Mouse (Mus musculus) hindbrain, embryonic 12.5 days (tissue): ENCODE data around the gene Naaa. TPM values are rescaled to one million over a fixed set of nuclear protein-coding genes. Genes with fewer than 3 reads are reported as not detected.

Experiments used
- ATAC-seq: fragments of 200-750 bp; cut with Nextera tagmentation; 2 replicates; pipeline ENCODE4 v1.8.0; 2017; ENCODE audit warnings: moderate TSS enrichment; ENCODE audit not compliant: low FRiP score
- H3K27ac ChIP-seq: fragments of 300-500 bp; sonication (generic); 2 replicates; pipeline ENCODE4 v1.5.1; 2016; ENCODE audit warnings: mild to moderate bottlenecking
- H3K27me3 ChIP-seq: fragments of 300-500 bp; sonication (generic); 2 replicates; pipeline ENCODE4 v1.6.1; 2016; ENCODE audit warnings: mild to moderate bottlenecking
- H3K36me3 ChIP-seq: fragments of 300-500 bp; sonication (generic); 2 replicates; pipeline ENCODE4 v1.6.1; 2016; ENCODE audit warnings: mild to moderate bottlenecking
- H3K4me1 ChIP-seq: fragments of 300-500 bp; sonication (generic); 2 replicates; pipeline ENCODE4 v1.6.1; 2016
- H3K4me2 ChIP-seq: fragments of 300-500 bp; sonication (generic); replicated peaks from 2 replicates; pipeline ENCODE4 v1.6.1; 2016; ENCODE audit warnings: mild to moderate bottlenecking
- H3K4me3 ChIP-seq: fragments of 300-500 bp; sonication (generic); 2 replicates; pipeline ENCODE4 v1.5.1; 2016; ENCODE audit warnings: mild to moderate bottlenecking
- H3K9ac ChIP-seq: fragments of 300-500 bp; sonication (generic); 2 replicates; pipeline ENCODE4 v1.6.1; 2016; ENCODE audit warnings: mild to moderate bottlenecking, moderate library complexity
- H3K9me3 ChIP-seq: fragments of 300-500 bp; sonication (generic); replicated peaks from 2 replicates; pipeline ENCODE4 v1.6.1; 2016; ENCODE audit warnings: mild to moderate bottlenecking
- WGBS: fragments of 180-500 bp; shearing (Covaris S2); methylation state at CpG from one replicate; pipeline ENCODE4 v1.1.7; 2016; 5-methylcytosine and 5-hydroxymethylcytosine counted together
- polyA plus RNA-seq: library from polyadenylated mRNA; unstranded; fragments of >200 nt; fragmentation: Nextera tagmentation; extraction: Ambion mirVana; gene quantifications from 2 replicates; pipeline ENCODE4 v1.2.1, GENCODE M21; 2016

Gene Naaa
- polyA plus RNA-seq, 1 experiment from 2014 or later: 9.5 TPM

- Histone ChIP-seq H3K4me1 (no peaks in the 10 kb centered on the region), H3K36me3 (peaks cover 76% of the 10 kb centered on the region), H3K9ac (no peak overlapping the region), H3K4me3 (no peak overlapping the region), H3K27me3 (no peaks in the 10 kb centered on the region), H3K4me2 (no peak overlapping the region), H3K27ac (no peak overlapping the region), H3K9me3 (no peaks in the 10 kb centered on the region)
- WGBS: 94% methylated on average over 13 of the region's 13 CpGs
- no peak for ATAC-seq
These were observed 24.3 kb upstream of the Naaa start for GRCm38 (mm10) chr5:92302149-92302840.

DNA sequence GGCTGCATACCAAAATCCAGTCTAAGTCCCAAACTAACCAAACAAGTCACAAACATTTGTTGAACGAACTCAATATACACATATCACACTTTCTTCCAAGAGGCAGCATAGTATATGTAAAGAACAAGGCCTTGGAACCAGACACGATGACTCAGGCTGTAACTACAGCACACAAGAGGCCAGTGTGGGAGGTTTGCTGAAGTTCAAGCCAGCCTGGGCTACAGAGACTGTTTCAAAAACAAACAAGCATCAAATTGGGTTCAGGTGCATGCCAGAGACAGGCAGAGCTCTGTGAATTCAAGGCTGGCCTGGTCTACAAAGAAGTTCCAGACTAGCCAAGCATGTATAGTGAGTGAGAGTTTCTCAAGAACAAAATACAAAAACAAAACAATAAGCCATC is 16.6 kb upstream of the Naaa start:
- ATAC-seq: no peak
- Histone ChIP-seq H3K36me3 (peaks cover 92% of the 10 kb centered on the region), H3K27ac (no peak overlapping the region), H3K4me3 (no peak overlapping the region), H3K27me3 (no peaks in the 10 kb centered on the region), H3K4me1 (no peaks in the 10 kb centered on the region), H3K9ac (no peak overlapping the region), H3K4me2 (no peak overlapping the region), H3K9me3 (no peaks in the 10 kb centered on the region)
- WGBS: 90% methylated on average over 2 of the region's 2 CpGs

GRCm38 (mm10) chr5:92291652-92292414 is 13.9 kb upstream of the Naaa start:
- Histone ChIP-seq H3K9ac (no peak overlapping the region), H3K4me2 (no peak overlapping the region), H3K9me3 (no peaks in the 10 kb centered on the region), H3K4me3 (no peak overlapping the region), H3K27ac (no peak overlapping the region), H3K36me3 (peaks cover 93% of the 10 kb centered on the region), H3K27me3 (no peaks in the 10 kb centered on the region), H3K4me1 (no peaks in the 10 kb centered on the region)
- no peak for ATAC-seq
- 90% methylated on average over 6 of the region's 6 CpGs for WGBS

- H3K9ac ChIP-seq: no peak overlapping the region
- H3K4me3 ChIP-seq: no peak overlapping the region
- no peaks in the 10 kb centered on the region for H3K9me3 ChIP-seq
- H3K4me1 ChIP-seq: no peaks in the 10 kb centered on the region
- no peak overlapping the region for H3K4me2 ChIP-seq
- WGBS: 90% methylated on average over 6 of the region's 6 CpGs
- peaks cover 80% of the 10 kb centered on the region for H3K36me3 ChIP-seq
- H3K27ac ChIP-seq: no peak overlapping the region
- H3K27me3 ChIP-seq: no peaks in the 10 kb centered on the region
- no peak for ATAC-seq
These were observed 9.9 kb upstream of the Naaa start for GRCm38 (mm10) chr5:92287840-92288239.

DNA sequence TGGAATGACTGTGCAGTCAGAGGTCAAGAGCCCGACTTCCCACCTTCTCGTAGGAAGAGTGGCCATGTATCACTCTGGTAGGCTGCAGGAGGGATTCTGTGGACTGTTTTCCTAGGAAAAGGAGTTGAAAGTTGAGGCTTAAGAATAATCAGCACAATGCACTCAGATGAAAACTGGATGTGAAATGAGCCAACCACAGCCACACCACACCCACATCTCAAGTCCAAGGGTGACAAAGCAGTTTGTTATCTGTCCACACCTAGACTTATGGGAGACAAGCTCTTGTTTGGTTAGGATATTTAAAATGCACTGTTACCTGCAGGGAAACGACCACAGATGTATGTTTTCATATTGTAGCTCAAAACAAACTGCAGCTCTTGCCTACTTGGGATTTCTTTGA is 5.1 kb upstream of the Naaa start:
- no peaks in the 10 kb centered on the region for H3K27me3 ChIP-seq
- ATAC-seq: no peak
- H3K9me3 ChIP-seq: no peaks in the 10 kb centered on the region
- H3K4me1 ChIP-seq: peaks cover 6% of the 10 kb centered on the region
- WGBS: 80% methylated on average over 3 of the region's 3 CpGs
- no peak overlapping the region for H3K9ac ChIP-seq
- H3K4me2 ChIP-seq: no peak overlapping the region
- H3K27ac ChIP-seq: no peak overlapping the region
- H3K36me3 ChIP-seq: peaks cover 35% of the 10 kb centered on the region
- H3K4me3 ChIP-seq: no peak overlapping the region

GRCm38 (mm10) chr5:92282571-92282970 is 4.6 kb upstream of the Naaa start:
- H3K27me3 ChIP-seq: no peaks in the 10 kb centered on the region
- peaks cover 29% of the 10 kb centered on the region for H3K36me3 ChIP-seq
- H3K9ac ChIP-seq: no peak overlapping the region
- no peaks in the 10 kb centered on the region for H3K9me3 ChIP-seq
- H3K27ac ChIP-seq: no peak overlapping the region
- no peak for ATAC-seq
- H3K4me1 ChIP-seq: peaks cover 8% of the 10 kb centered on the region
- H3K4me2 ChIP-seq: no peak overlapping the region
- 81% methylated on average over 4 of the region's 4 CpGs for WGBS
- no peak overlapping the region for H3K4me3 ChIP-seq

GRCm38 (mm10) chr5:92278942-92279537 is 1.1 kb upstream of the Naaa start:
- Histone ChIP-seq H3K9ac (no peak overlapping the region), H3K36me3 (0 out of 2 replicates have a peak, but pooled peaks cover under 1% of the 10 kb centered on the region), H3K4me3 (no peak overlapping the region), H3K27me3 (0 out of 2 replicates have a peak, but pooled peaks cover 8% of the 10 kb centered on the region), H3K4me1 (peaks cover 9% of the 10 kb centered on the region), H3K9me3 (no peaks in the 10 kb centered on the region), H3K27ac (0 out of 2 replicates have a peak overlapping the region, but pooled peaks have one; percentile 4), H3K4me2 (peak overlapping the region; percentile 91; the same call in 1 of the 2 replicates)
- WGBS: 83% methylated on average over 10 of the region's 10 CpGs
- no peak for ATAC-seq

- WGBS: 87% methylated on average over 7 of the region's 7 CpGs
- Histone ChIP-seq H3K27me3 (0 out of 2 replicates have a peak, but pooled peaks cover 1% of the 10 kb centered on the region), H3K4me3 (no peak overlapping the region), H3K9ac (no peak overlapping the region), H3K36me3 (no peaks in the 10 kb centered on the region), H3K4me2 (no peak overlapping the region), H3K4me1 (no peaks in the 10 kb centered on the region), H3K27ac (no peak overlapping the region), H3K9me3 (no peaks in the 10 kb centered on the region)
- no peak for ATAC-seq
These were observed 7.5 kb downstream of the Naaa start for GRCm38 (mm10) chr5:92270496-92270895.

DNA sequence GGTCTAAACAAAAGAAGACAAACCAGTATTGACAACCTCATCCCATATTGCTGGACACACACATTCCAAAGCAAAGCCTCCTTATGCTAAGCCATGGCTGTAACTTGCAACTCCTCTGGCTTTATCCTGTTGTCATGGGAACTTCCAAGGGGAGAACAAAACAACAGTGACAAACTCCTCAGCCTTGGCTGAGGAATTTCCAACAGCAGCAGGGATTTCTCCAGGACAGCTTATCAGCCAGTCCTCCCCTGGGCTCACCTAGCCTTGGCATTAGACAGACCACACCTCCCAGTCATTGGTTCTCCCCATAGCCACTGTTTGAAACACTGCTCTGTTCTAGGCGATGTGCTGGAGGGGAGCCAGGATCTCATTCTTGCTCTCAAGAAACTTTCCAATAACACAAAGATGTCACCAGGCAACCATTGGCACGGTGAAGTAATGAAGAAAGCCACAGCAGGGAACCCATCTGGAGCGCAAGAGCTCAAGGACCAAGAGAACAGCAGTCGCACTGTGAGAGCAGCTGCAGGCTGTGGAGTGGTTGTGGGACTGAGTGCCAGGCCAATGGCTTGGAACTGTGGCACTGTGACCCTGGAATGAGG is 14.1 kb downstream of the Naaa start:
- peak overlapping the region; percentile 40 for H3K27ac ChIP-seq
- no peak overlapping the region for H3K9ac ChIP-seq
- WGBS: 7% methylated on average over 4 of the region's 4 CpGs
- peak; percentile 89 for ATAC-seq
- H3K4me2 ChIP-seq: no peak overlapping the region
- H3K9me3 ChIP-seq: no peaks in the 10 kb centered on the region
- peaks cover 12% of the 10 kb centered on the region for H3K4me1 ChIP-seq
- no peak overlapping the region for H3K4me3 ChIP-seq
- H3K27me3 ChIP-seq: peaks cover 2% of the 10 kb centered on the region; the same call in 1 of the 2 replicates
- H3K36me3 ChIP-seq: no peaks in the 10 kb centered on the region

- Histone ChIP-seq H3K27ac (no peak overlapping the region; the same call in 1 of the 2 replicates), H3K4me3 (no peak overlapping the region), H3K4me2 (no peak overlapping the region), H3K4me1 (peaks cover 12% of the 10 kb centered on the region), H3K36me3 (no peaks in the 10 kb centered on the region), H3K9me3 (no peaks in the 10 kb centered on the region), H3K9ac (no peak overlapping the region), H3K27me3 (peaks cover 6% of the 10 kb centered on the region; the same call in 1 of the 2 replicates)
- WGBS: 87% methylated on average over 8 of the region's 8 CpGs
- ATAC-seq: no peak
These were observed 15.3 kb downstream of the Naaa start for GRCm38 (mm10) chr5:92262646-92263045.

DNA sequence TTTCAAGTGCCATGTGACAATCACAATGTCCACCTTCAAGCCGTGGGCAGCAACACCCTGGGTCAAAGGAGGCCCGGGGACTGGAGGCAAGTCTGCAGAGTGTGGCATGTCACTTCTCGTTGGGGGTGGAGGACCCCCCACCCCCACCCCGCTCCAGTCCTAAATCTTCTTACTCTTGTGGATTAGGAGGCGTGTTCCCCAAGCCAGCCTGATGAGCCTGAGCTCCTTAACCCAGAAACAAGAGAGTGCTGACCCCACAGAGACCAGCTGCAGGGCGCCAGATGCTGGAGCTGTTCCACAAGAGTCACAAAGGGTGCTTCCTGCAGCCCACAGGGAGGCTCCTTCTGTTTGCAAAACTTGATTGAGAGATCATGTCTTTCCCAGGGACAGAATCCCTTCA is 21.8 kb downstream of the Naaa start, which contains the start of gene Ppef2:
TSS of gene Ppef2 (minus strand) at position 61 of the 400 bp plus-strand sequence.
- no peak within 1 kb of the TSS for H3K27ac ChIP-seq
- peaks cover 2% of the 10 kb centered on the region for H3K4me1 ChIP-seq
- H3K4me2 ChIP-seq: no peak within 1 kb of the TSS
- WGBS: 25% methylated on average over 6 of the region's 6 CpGs
- H3K36me3 ChIP-seq: no peaks in the 10 kb centered on the region
- peaks cover 6% of the 10 kb centered on the region; the same call in 1 of the 2 replicates for H3K27me3 ChIP-seq
- no peak for ATAC-seq
- H3K9ac ChIP-seq: no peak within 1 kb of the TSS
- no peaks in the 10 kb centered on the region for H3K9me3 ChIP-seq
- H3K4me3 ChIP-seq: no peak within 1 kb of the TSS

GRCm38 (mm10) chr5:92254476-92254875 is 23.5 kb downstream of the Naaa start:
- Histone ChIP-seq H3K36me3 (no peaks in the 10 kb centered on the region), H3K4me1 (peaks cover 2% of the 10 kb centered on the region), H3K27ac (no peak overlapping the region), H3K4me2 (no peak overlapping the region), H3K27me3 (peaks cover 6% of the 10 kb centered on the region; the same call in 1 of the 2 replicates), H3K9me3 (0 out of 2 replicates have a peak, but pooled peaks cover 4% of the 10 kb centered on the region), H3K4me3 (no peak overlapping the region), H3K9ac (no peak overlapping the region)
- ATAC-seq: no peak
- 69% methylated on average over 6 of the region's 6 CpGs for WGBS
